Mouse (Mus musculus): ENCODE results near the gene Dcakd. TPM values are rescaled to one million over a fixed set of nuclear protein-coding genes. Genes with fewer than 3 reads are reported as not detected.

Gene Dcakd
- polyA plus RNA-seq, 1 experiment from 2014 or later: 109 TPM

- Histone ChIP-seq H3K4me2 (no peak overlapping the region), H3K27me3 (replicated peaks; ENCODE audit: control insufficient read depth, insufficient read depth, low read length) (no peaks in the 10 kb centered on the region), H3K27ac (ENCODE audit: low read depth, low read length) (no peak overlapping the region), H3K4me1 (replicated peaks; ENCODE audit: control insufficient read depth, insufficient read depth, low read length) (no peaks in the 10 kb centered on the region), H3K9me3 (ENCODE audit: control insufficient read depth, low read length) (no peaks in the 10 kb centered on the region), H3K9ac (ENCODE audit: low read depth, low read length) (no peak overlapping the region), H3K4me3 (ENCODE audit: low read depth, low read length) (no peak overlapping the region), H3K36me3 (ENCODE audit: control insufficient read depth, insufficient read depth, low read length) (peaks cover 46% of the 10 kb centered on the region)
- ATAC-seq (replicated peaks; ENCODE audit: low FRiP score) (no peak), DNase-seq (ENCODE audit: low spot score) (no peak)
- WGBS: 87% methylated on average over 18 of the region's 18 CpGs
Observed at GRCm38 (mm10) chr11:103053191-103054076, 25.3 kb upstream of the Dcakd start.

- H3K4me2 ChIP-seq: no peak overlapping the region
- no peaks in the 10 kb centered on the region for H3K9me3 ChIP-seq (ENCODE audit: control insufficient read depth, low read length)
- no peak for ATAC-seq (replicated peaks; ENCODE audit: low FRiP score)
- WGBS: 90% methylated on average over 6 of the region's 6 CpGs
- H3K36me3 ChIP-seq (ENCODE audit: control insufficient read depth, insufficient read depth, low read length): peaks cover 38% of the 10 kb centered on the region
- no peak for DNase-seq (ENCODE audit: low spot score)
- H3K9ac ChIP-seq (ENCODE audit: low read depth, low read length): no peak overlapping the region
- H3K4me1 ChIP-seq (replicated peaks; ENCODE audit: control insufficient read depth, insufficient read depth, low read length): no peaks in the 10 kb centered on the region
- no peaks in the 10 kb centered on the region for H3K27me3 ChIP-seq (replicated peaks; ENCODE audit: control insufficient read depth, insufficient read depth, low read length)
- no peak overlapping the region for H3K27ac ChIP-seq (ENCODE audit: low read depth, low read length)
- no peak overlapping the region for H3K4me3 ChIP-seq (ENCODE audit: low read depth, low read length)
Observed at GRCm38 (mm10) chr11:103052078-103052477, 23.9 kb upstream of the Dcakd start.

- Histone ChIP-seq H3K27ac (ENCODE audit: low read depth, low read length) (no peak overlapping the region), H3K9ac (ENCODE audit: low read depth, low read length) (no peak overlapping the region), H3K4me2 (no peak overlapping the region), H3K4me1 (replicated peaks; ENCODE audit: control insufficient read depth, insufficient read depth, low read length) (no peaks in the 10 kb centered on the region), H3K9me3 (ENCODE audit: control insufficient read depth, low read length) (no peaks in the 10 kb centered on the region), H3K36me3 (ENCODE audit: control insufficient read depth, insufficient read depth, low read length) (peaks cover 37% of the 10 kb centered on the region), H3K4me3 (ENCODE audit: low read depth, low read length) (no peak overlapping the region), H3K27me3 (replicated peaks; ENCODE audit: control insufficient read depth, insufficient read depth, low read length) (no peaks in the 10 kb centered on the region)
- no peak for DNase-seq (ENCODE audit: low spot score)
- ATAC-seq (replicated peaks; ENCODE audit: low FRiP score): no peak
- WGBS: 60% methylated on average over 8 of the region's 8 CpGs
Observed at GRCm38 (mm10) chr11:103051249-103051691, 23.1 kb upstream of the Dcakd start.

GRCm38 (mm10) chr11:103050153-103050552 is 22.0 kb upstream of the Dcakd start:
- H3K27ac ChIP-seq (ENCODE audit: low read depth, low read length): no peak overlapping the region
- peaks cover 34% of the 10 kb centered on the region for H3K36me3 ChIP-seq (ENCODE audit: control insufficient read depth, insufficient read depth, low read length)

GRCm38 (mm10) chr11:103049611-103050010 is 21.5 kb upstream of the Dcakd start:
- no peak for ATAC-seq (replicated peaks; ENCODE audit: low FRiP score)
- Histone ChIP-seq H3K27me3 (replicated peaks; ENCODE audit: control insufficient read depth, insufficient read depth, low read length) (no peaks in the 10 kb centered on the region), H3K36me3 (ENCODE audit: control insufficient read depth, insufficient read depth, low read length) (peaks cover 37% of the 10 kb centered on the region), H3K9me3 (ENCODE audit: control insufficient read depth, low read length) (no peaks in the 10 kb centered on the region), H3K4me1 (replicated peaks; ENCODE audit: control insufficient read depth, insufficient read depth, low read length) (no peaks in the 10 kb centered on the region), H3K4me3 (ENCODE audit: low read depth, low read length) (no peak overlapping the region), H3K9ac (ENCODE audit: low read depth, low read length) (no peak overlapping the region), H3K4me2 (no peak overlapping the region), H3K27ac (ENCODE audit: low read depth, low read length) (no peak overlapping the region)
- no peak for DNase-seq (ENCODE audit: low spot score)
- WGBS: 95% methylated on average over 5 of the region's 5 CpGs

More at GRCm38 (mm10) chr11:103050153-103050552, 22.0 kb upstream of the Dcakd start:
- no peak overlapping the region for H3K4me2 ChIP-seq
- H3K4me1 ChIP-seq (replicated peaks; ENCODE audit: control insufficient read depth, insufficient read depth, low read length): no peaks in the 10 kb centered on the region
- H3K4me3 ChIP-seq (ENCODE audit: low read depth, low read length): no peak overlapping the region
- H3K27me3 ChIP-seq (replicated peaks; ENCODE audit: control insufficient read depth, insufficient read depth, low read length): no peaks in the 10 kb centered on the region
- DNase-seq (ENCODE audit: low spot score) (no peak), ATAC-seq (replicated peaks; ENCODE audit: low FRiP score) (no peak)
- H3K9ac ChIP-seq (ENCODE audit: low read depth, low read length): no peak overlapping the region
- no peaks in the 10 kb centered on the region for H3K9me3 ChIP-seq (ENCODE audit: control insufficient read depth, low read length)
- 92% methylated on average over 9 of the region's 9 CpGs for WGBS

GRCm38 (mm10) chr11:103046286-103046685 is 18.2 kb upstream of the Dcakd start:
- no peaks in the 10 kb centered on the region; the same call in 1 of the 2 replicates for H3K4me1 ChIP-seq (replicated peaks; ENCODE audit: control insufficient read depth, insufficient read depth, low read length)
- no peaks in the 10 kb centered on the region for H3K9me3 ChIP-seq (ENCODE audit: control insufficient read depth, low read length)
- H3K27ac ChIP-seq (ENCODE audit: low read depth, low read length): no peak overlapping the region
- H3K4me2 ChIP-seq: no peak overlapping the region
- ATAC-seq (replicated peaks; ENCODE audit: low FRiP score): no peak
- DNase-seq (ENCODE audit: low spot score): no peak
- H3K36me3 ChIP-seq (ENCODE audit: control insufficient read depth, insufficient read depth, low read length): peaks cover 39% of the 10 kb centered on the region
- H3K4me3 ChIP-seq (ENCODE audit: low read depth, low read length): no peak overlapping the region
- WGBS: 84% methylated on average over 8 of the region's 8 CpGs
- no peaks in the 10 kb centered on the region for H3K27me3 ChIP-seq (replicated peaks; ENCODE audit: control insufficient read depth, insufficient read depth, low read length)
- H3K9ac ChIP-seq (ENCODE audit: low read depth, low read length): no peak overlapping the region

GRCm38 (mm10) chr11:103043982-103044381 is 15.8 kb upstream of the Dcakd start:
- no peaks in the 10 kb centered on the region for H3K9me3 ChIP-seq (ENCODE audit: control insufficient read depth, low read length)
- no peak overlapping the region for H3K4me2 ChIP-seq
- ATAC-seq (replicated peaks; ENCODE audit: low FRiP score) (no peak), DNase-seq (ENCODE audit: low spot score) (no peak)
- no peak overlapping the region for H3K9ac ChIP-seq (ENCODE audit: low read depth, low read length)
- H3K4me3 ChIP-seq (ENCODE audit: low read depth, low read length): no peak overlapping the region
- no peaks in the 10 kb centered on the region for H3K27me3 ChIP-seq (replicated peaks; ENCODE audit: control insufficient read depth, insufficient read depth, low read length)
- WGBS: 93% methylated on average over 3 of the region's 3 CpGs
- H3K36me3 ChIP-seq (ENCODE audit: control insufficient read depth, insufficient read depth, low read length): peaks cover 30% of the 10 kb centered on the region
- no peak overlapping the region for H3K27ac ChIP-seq (ENCODE audit: low read depth, low read length)
- H3K4me1 ChIP-seq (replicated peaks; ENCODE audit: control insufficient read depth, insufficient read depth, low read length): peaks cover 5% of the 10 kb centered on the region; the same call in 1 of the 2 replicates

- Histone ChIP-seq H3K9ac (ENCODE audit: low read depth, low read length) (no peak overlapping the region), H3K4me1 (replicated peaks; ENCODE audit: control insufficient read depth, insufficient read depth, low read length) (peaks cover 9% of the 10 kb centered on the region; the same call in 1 of the 2 replicates), H3K4me2 (no peak overlapping the region), H3K4me3 (ENCODE audit: low read depth, low read length) (no peak overlapping the region), H3K9me3 (ENCODE audit: control insufficient read depth, low read length) (no peaks in the 10 kb centered on the region), H3K27ac (ENCODE audit: low read depth, low read length) (no peak overlapping the region), H3K36me3 (ENCODE audit: control insufficient read depth, insufficient read depth, low read length) (peaks cover 33% of the 10 kb centered on the region), H3K27me3 (replicated peaks; ENCODE audit: control insufficient read depth, insufficient read depth, low read length) (no peaks in the 10 kb centered on the region)
- WGBS: 80% methylated on average over 4 of the region's 4 CpGs
- DNase-seq (ENCODE audit: low spot score) (no peak), ATAC-seq (replicated peaks; ENCODE audit: low FRiP score) (no peak)
Observed at GRCm38 (mm10) chr11:103042828-103043227, 14.7 kb upstream of the Dcakd start.

GRCm38 (mm10) chr11:103038037-103038436 is 9.9 kb upstream of the Dcakd start:
- 82% methylated on average over 6 of the region's 6 CpGs for whole genome bisulfite sequencing
- H3K27me3 ChIP-seq (replicated peaks; ENCODE audit: control insufficient read depth, insufficient read depth, low read length): no peaks in the 10 kb centered on the region
- ATAC-seq (replicated peaks; ENCODE audit: low FRiP score): no peak
- no peak overlapping the region for H3K4me2 ChIP-seq
- peaks cover 6% of the 10 kb centered on the region; the same call in 1 of the 2 replicates for H3K36me3 ChIP-seq (ENCODE audit: control insufficient read depth, insufficient read depth, low read length)
- H3K9ac ChIP-seq (ENCODE audit: low read depth, low read length): no peak overlapping the region
- H3K27ac ChIP-seq (ENCODE audit: low read depth, low read length): no peak overlapping the region
- no peaks in the 10 kb centered on the region for H3K9me3 ChIP-seq (ENCODE audit: control insufficient read depth, low read length)
- H3K4me1 ChIP-seq (replicated peaks; ENCODE audit: control insufficient read depth, insufficient read depth, low read length): peaks cover 9% of the 10 kb centered on the region; the same call in 1 of the 2 replicates
- DNase-seq (ENCODE audit: low spot score): no peak
- H3K4me3 ChIP-seq (ENCODE audit: low read depth, low read length): no peak overlapping the region
